Mouse (Mus musculus) ovary, postnatal 14 days (tissue): ENCODE data around the gene Notch3.
"Not testable (repeated sequence)": the region's sequence is repeated elsewhere in the genome, so short reads cannot be mapped to it uniquely, and the experiment has no call there.

Experiments
- DNase-seq: peaks from one replicate; pipeline ENCODE4 v3.0.0; 2022; ENCODE audit warnings: low spot score

Gene Notch3

GRCm38 (mm10) chr17:32166687-32167086 lies at the start of gene Notch3:
Gene Notch3 (minus strand): TSS chr17:32166852.
- peak; percentile 53 for DNase-seq

GRCm38 (mm10) chr17:32215587-32215986 lies 48.9 kb upstream of the Notch3 start:
- not testable (repeated sequence) for DNase-seq

- not testable (repeated sequence) for DNase-seq
These were observed 44.9 kb upstream of the Notch3 start for GRCm38 (mm10) chr17:32211554-32211953.

- peak; percentile 56 for DNase-seq
These were observed 43.1 kb upstream of the Notch3 start for GRCm38 (mm10) chr17:32209752-32210151.

GRCm38 (mm10) chr17:32209144-32209543 lies 42.5 kb upstream of the Notch3 start:
- no peak for DNase-seq

GRCm38 (mm10) chr17:32207586-32208245 lies 41.1 kb upstream of the Notch3 start:
- DNase-seq = no peak

- no peak for DNase-seq
These were observed 38.7 kb upstream of the Notch3 start for GRCm38 (mm10) chr17:32205345-32205744.

- DNase-seq = no peak
These were observed 36.3 kb upstream of the Notch3 start for GRCm38 (mm10) chr17:32202972-32203371.

- no peak for DNase-seq
These were observed 34.4 kb upstream of the Notch3 start for GRCm38 (mm10) chr17:32201086-32201485.

- no peak for DNase-seq
These were observed 33.1 kb upstream of the Notch3 start for GRCm38 (mm10) chr17:32199796-32200195.

GRCm38 (mm10) chr17:32197156-32197555 lies 30.5 kb upstream of the Notch3 start:
- DNase-seq = no peak

GRCm38 (mm10) chr17:32195725-32196124 lies 29.1 kb upstream of the Notch3 start:
- no peak for DNase-seq

GRCm38 (mm10) chr17:32193010-32193409 lies 26.4 kb upstream of the Notch3 start:
- DNase-seq = no peak

GRCm38 (mm10) chr17:32189850-32190249 lies 23.2 kb upstream of the Notch3 start:
- DNase-seq = no peak

- DNase-seq = no peak
These were observed 22.4 kb upstream of the Notch3 start, which contains the start of gene Ephx3 for GRCm38 (mm10) chr17:32188863-32189636. Gene Ephx3 (minus strand): TSS chr17:32189549.

GRCm38 (mm10) chr17:32183017-32183416 lies 16.4 kb upstream of the Notch3 start:
- no peak for DNase-seq

- no peak for DNase-seq
These were observed 13.2 kb upstream of the Notch3 start for GRCm38 (mm10) chr17:32179621-32180491.

- no peak for DNase-seq
These were observed 10.3 kb upstream of the Notch3 start for GRCm38 (mm10) chr17:32176919-32177318.

- peak; percentile 22 for DNase-seq
These were observed 6.5 kb upstream of the Notch3 start for GRCm38 (mm10) chr17:32173166-32173565.

GRCm38 (mm10) chr17:32172485-32172884 lies 5.8 kb upstream of the Notch3 start:
- DNase-seq = no peak

- no peak for DNase-seq
These were observed 3.0 kb upstream of the Notch3 start for GRCm38 (mm10) chr17:32169518-32170225.
